Mouse (Mus musculus): ENCODE measurements around the gene Hist1h4a. TPM values are rescaled to one million over a fixed set of nuclear protein-coding genes. Genes with fewer than 3 reads are reported as not detected.
"Not testable (repeated sequence)": the region's sequence is repeated elsewhere in the genome, so short reads cannot be mapped to it uniquely, and the experiment has no call there.

Gene Hist1h4a
- polyA plus RNA-seq, 1 experiment from 2014 or later: 1.1 TPM

- H3K4me3 ChIP-seq (replicated peaks; ENCODE audit: low read depth, low read length): 0 out of 2 replicates have a peak overlapping the region, but pooled peaks have one; percentile 10
Measured at GRCm38 (mm10) chr13:23752742-23753172, 8.3 kb downstream of the Hist1h4a start.

DNA sequence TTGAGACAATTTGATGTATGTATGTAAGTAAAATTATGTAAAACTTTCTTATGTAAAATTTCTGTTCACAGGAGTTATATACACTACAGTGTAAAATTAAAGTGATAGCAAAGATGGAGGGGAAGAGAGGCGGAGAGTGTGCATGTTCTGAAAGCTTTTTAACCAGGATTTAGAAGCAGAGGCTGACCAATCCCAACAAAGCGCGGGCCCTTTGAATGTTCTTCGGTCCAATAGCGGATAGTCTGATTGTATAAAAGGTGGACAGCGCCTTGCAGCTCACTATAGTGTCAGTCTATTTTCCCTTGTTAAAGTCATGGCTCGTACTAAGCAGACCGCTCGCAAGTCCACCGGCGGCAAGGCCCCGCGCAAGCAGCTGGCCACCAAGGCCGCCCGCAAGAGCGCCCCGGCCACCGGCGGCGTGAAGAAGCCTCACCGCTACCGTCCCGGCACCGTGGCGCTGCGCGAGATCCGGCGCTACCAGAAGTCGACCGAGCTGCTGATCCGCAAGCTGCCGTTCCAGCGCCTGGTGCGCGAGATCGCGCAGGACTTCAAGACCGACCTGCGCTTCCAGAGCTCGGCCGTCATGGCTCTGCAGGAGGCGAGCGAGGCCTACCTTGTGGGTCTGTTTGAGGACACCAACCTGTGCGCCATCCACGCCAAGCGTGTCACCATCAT, 8.8 kb downstream of the Hist1h4a start, which contains the start of gene Hist1h3b:
Gene Hist1h3b, plus strand, starts transcription at position 201 of the 675 bp plus-strand sequence.
- not testable (repeated sequence) for H3K27me3 ChIP-seq (ENCODE audit: control insufficient read depth, insufficient read depth, low read length); H3K9me3 ChIP-seq (ENCODE audit: control insufficient read depth, low read length); H3K36me3 ChIP-seq (ENCODE audit: control insufficient read depth, insufficient read depth, low read length)
- peak; percentile 96 for DNase-seq
- peaks cover 10% of the 10 kb centered on the region for H3K4me1 ChIP-seq (ENCODE audit: control insufficient read depth, insufficient read depth, low read length)
- WGBS: 0% methylated on average over 16 of the region's 47 CpGs
- H3K27ac ChIP-seq (replicated peaks; ENCODE audit: low read depth, low read length): peak within 1 kb of the TSS; percentile 90
- peak; percentile 79 for ATAC-seq (ENCODE audit: low FRiP score, low TSS enrichment)
- H3K4me2 ChIP-seq (ENCODE audit: low read length): peak within 1 kb of the TSS; percentile 67
- H3K4me3 ChIP-seq (replicated peaks; ENCODE audit: low read depth, low read length): peak within 1 kb of the TSS; percentile 40
- H3K9ac ChIP-seq (replicated peaks; ENCODE audit: low read length): peak within 1 kb of the TSS; percentile 26; the same call in 1 of the 2 replicates

More at GRCm38 (mm10) chr13:23752742-23753172, 8.3 kb downstream of the Hist1h4a start:
- no peaks in the 10 kb centered on the region for H3K27me3 ChIP-seq (ENCODE audit: control insufficient read depth, insufficient read depth, low read length)
- H3K4me2 ChIP-seq (ENCODE audit: low read length): peak overlapping the region; percentile 46
- ATAC-seq (ENCODE audit: low FRiP score, low TSS enrichment): no peak
- no peaks in the 10 kb centered on the region for H3K9me3 ChIP-seq (ENCODE audit: control insufficient read depth, low read length)
- WGBS: under 1% methylated on average over 6 of the region's 6 CpGs
- no peak overlapping the region for H3K27ac ChIP-seq (replicated peaks; ENCODE audit: low read depth, low read length)
- no peak for DNase-seq
- peaks cover 12% of the 10 kb centered on the region for H3K4me1 ChIP-seq (ENCODE audit: control insufficient read depth, insufficient read depth, low read length)
- no peaks in the 10 kb centered on the region for H3K36me3 ChIP-seq (ENCODE audit: control insufficient read depth, insufficient read depth, low read length)
- H3K9ac ChIP-seq (replicated peaks; ENCODE audit: low read length): no peak overlapping the region; the same call in 1 of the 2 replicates

DNA sequence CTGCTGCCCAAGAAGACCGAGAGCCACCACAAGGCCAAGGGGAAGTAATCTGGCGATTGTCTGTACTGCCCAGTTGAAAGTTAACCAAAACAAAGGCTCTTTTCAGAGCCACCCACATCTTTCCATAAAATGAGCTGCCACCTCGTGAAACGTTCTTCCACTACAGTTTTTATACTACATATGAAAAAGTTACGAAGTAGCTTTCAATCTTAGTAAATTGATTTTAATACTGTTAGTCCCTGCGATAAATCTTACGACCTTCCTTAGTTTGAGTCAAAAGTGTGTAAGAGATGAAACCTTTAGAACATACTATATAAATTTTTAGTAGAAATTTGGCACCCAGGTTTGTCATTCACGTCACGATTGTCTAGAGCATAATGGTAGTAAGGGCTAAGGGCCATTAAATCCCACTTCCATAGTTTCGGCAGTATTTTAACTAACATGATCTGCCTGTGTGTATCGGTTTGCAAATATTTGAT, 9.5 kb downstream of the Hist1h4a start:
- H3K27me3 ChIP-seq (ENCODE audit: control insufficient read depth, insufficient read depth, low read length): no peaks in the 10 kb centered on the region
- no peak overlapping the region; the same call in 1 of the 2 replicates for H3K9ac ChIP-seq (replicated peaks; ENCODE audit: low read length)
- peaks cover 12% of the 10 kb centered on the region for H3K4me1 ChIP-seq (ENCODE audit: control insufficient read depth, insufficient read depth, low read length)
- peak overlapping the region; percentile 67 for H3K4me2 ChIP-seq (ENCODE audit: low read length)
- peak overlapping the region; percentile 40 for H3K4me3 ChIP-seq (replicated peaks; ENCODE audit: low read depth, low read length)
- DNase-seq: peak; percentile 34
- 0 out of 2 replicates have a peak, but pooled peaks have one; percentile 15 for ATAC-seq (ENCODE audit: low FRiP score, low TSS enrichment)
- no peaks in the 10 kb centered on the region for H3K36me3 ChIP-seq (ENCODE audit: control insufficient read depth, insufficient read depth, low read length)
- no peaks in the 10 kb centered on the region for H3K9me3 ChIP-seq (ENCODE audit: control insufficient read depth, low read length)
- peak overlapping the region; percentile 90 for H3K27ac ChIP-seq (replicated peaks; ENCODE audit: low read depth, low read length)
- 1% methylated on average over 11 of the region's 11 CpGs for WGBS

DNA sequence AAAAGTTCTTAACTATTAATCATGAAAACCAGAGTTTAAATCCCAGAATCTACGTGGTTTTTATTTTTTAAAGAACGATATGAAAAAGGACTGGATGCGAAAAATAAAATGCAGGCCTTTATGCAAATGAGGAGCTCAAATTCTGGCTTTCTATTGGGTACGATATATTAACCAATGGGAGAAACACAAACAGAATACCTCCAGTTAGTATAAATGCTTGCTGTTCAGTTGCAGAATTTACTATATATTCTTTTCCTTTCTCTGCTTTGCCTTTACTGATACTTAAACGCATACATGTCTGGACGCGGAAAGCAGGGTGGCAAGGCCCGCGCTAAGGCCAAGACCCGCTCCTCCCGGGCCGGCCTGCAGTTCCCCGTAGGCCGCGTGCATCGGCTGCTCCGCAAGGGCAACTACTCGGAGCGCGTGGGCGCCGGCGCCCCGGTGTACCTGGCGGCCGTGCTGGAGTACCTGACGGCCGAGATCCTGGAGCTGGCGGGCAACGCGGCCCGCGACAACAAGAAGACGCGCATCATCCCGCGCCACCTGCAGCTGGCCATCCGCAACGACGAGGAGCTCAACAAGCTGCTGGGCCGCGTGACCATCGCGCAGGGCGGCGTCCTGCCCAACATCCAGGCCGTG, 10.1 kb downstream of the Hist1h4a start, which contains the start of gene Hist1h2ab:
Gene Hist1h2ab, plus strand, starts transcription at position 288 of the 639 bp plus-strand sequence.
- Histone ChIP-seq H3K4me1 (ENCODE audit: control insufficient read depth, insufficient read depth, low read length) (peaks cover 12% of the 10 kb centered on the region), H3K4me2 (ENCODE audit: low read length) (peak within 1 kb of the TSS; percentile 67), H3K9ac (replicated peaks; ENCODE audit: low read length) (peak within 1 kb of the TSS; percentile 26; the same call in 1 of the 2 replicates), H3K27ac (replicated peaks; ENCODE audit: low read depth, low read length) (peak within 1 kb of the TSS; percentile 90), H3K4me3 (replicated peaks; ENCODE audit: low read depth, low read length) (peak within 1 kb of the TSS; percentile 40)
- DNase-seq: peak; percentile 84
- 1% methylated on average over 29 of the region's 47 CpGs for WGBS
- not testable (repeated sequence) for H3K36me3 ChIP-seq (ENCODE audit: control insufficient read depth, insufficient read depth, low read length); H3K27me3 ChIP-seq (ENCODE audit: control insufficient read depth, insufficient read depth, low read length); H3K9me3 ChIP-seq (ENCODE audit: control insufficient read depth, low read length)
- peak; percentile 68; the same call in 1 of the 2 replicates for ATAC-seq (ENCODE audit: low FRiP score, low TSS enrichment)

- H3K36me3 ChIP-seq (ENCODE audit: control insufficient read depth, insufficient read depth, low read length): no peaks in the 10 kb centered on the region
- WGBS: 92% methylated on average over 5 of the region's 5 CpGs
- H3K4me2 ChIP-seq (ENCODE audit: low read length): 0 out of 2 replicates have a peak overlapping the region, but pooled peaks have one; percentile 19
- H3K9ac ChIP-seq (replicated peaks; ENCODE audit: low read length): no peak overlapping the region
- H3K27me3 ChIP-seq (ENCODE audit: control insufficient read depth, insufficient read depth, low read length): no peaks in the 10 kb centered on the region
- no peak overlapping the region for H3K4me3 ChIP-seq (replicated peaks; ENCODE audit: low read depth, low read length)
- H3K9me3 ChIP-seq (ENCODE audit: control insufficient read depth, low read length): no peaks in the 10 kb centered on the region
- no peak for ATAC-seq (ENCODE audit: low FRiP score, low TSS enrichment)
- DNase-seq: no peak
- peaks cover 15% of the 10 kb centered on the region for H3K4me1 ChIP-seq (ENCODE audit: control insufficient read depth, insufficient read depth, low read length)
- no peak overlapping the region; the same call in 1 of the 2 replicates for H3K27ac ChIP-seq (replicated peaks; ENCODE audit: low read depth, low read length)
Measured at GRCm38 (mm10) chr13:23749563-23750121, 11.4 kb downstream of the Hist1h4a start.

DNA sequence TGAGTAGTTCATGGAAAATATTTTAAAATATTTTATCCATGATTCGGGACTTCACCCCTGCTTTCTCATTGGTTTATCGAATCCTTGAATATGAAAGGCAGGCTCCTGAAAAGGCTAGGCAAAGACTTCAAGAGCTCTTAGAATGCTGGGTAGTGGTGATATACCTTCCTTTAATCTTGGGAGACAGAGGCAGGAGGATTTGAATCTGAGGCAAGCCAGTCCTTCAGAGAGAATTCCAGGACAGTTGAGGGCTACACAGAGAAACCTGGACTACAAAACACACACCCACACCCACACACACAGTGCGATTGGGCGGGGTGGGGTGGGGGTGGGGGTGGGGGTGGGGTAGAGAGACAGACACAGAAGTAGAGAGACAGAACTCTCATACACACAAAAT, 13.1 kb downstream of the Hist1h4a start:
- Histone ChIP-seq H3K36me3 (ENCODE audit: control insufficient read depth, insufficient read depth, low read length) (no peaks in the 10 kb centered on the region), H3K27ac (replicated peaks; ENCODE audit: low read depth, low read length) (no peak overlapping the region), H3K4me3 (replicated peaks; ENCODE audit: low read depth, low read length) (no peak overlapping the region), H3K4me2 (ENCODE audit: low read length) (peak overlapping the region; percentile 69; the same call in 1 of the 2 replicates), H3K9ac (replicated peaks; ENCODE audit: low read length) (no peak overlapping the region), H3K27me3 (ENCODE audit: control insufficient read depth, insufficient read depth, low read length) (no peaks in the 10 kb centered on the region), H3K4me1 (ENCODE audit: control insufficient read depth, insufficient read depth, low read length) (peaks cover 15% of the 10 kb centered on the region), H3K9me3 (ENCODE audit: control insufficient read depth, low read length) (no peaks in the 10 kb centered on the region)
- ATAC-seq (ENCODE audit: low FRiP score, low TSS enrichment) (no peak), DNase-seq (no peak)
- WGBS: 6% methylated on average over 4 of the region's 4 CpGs

DNA sequence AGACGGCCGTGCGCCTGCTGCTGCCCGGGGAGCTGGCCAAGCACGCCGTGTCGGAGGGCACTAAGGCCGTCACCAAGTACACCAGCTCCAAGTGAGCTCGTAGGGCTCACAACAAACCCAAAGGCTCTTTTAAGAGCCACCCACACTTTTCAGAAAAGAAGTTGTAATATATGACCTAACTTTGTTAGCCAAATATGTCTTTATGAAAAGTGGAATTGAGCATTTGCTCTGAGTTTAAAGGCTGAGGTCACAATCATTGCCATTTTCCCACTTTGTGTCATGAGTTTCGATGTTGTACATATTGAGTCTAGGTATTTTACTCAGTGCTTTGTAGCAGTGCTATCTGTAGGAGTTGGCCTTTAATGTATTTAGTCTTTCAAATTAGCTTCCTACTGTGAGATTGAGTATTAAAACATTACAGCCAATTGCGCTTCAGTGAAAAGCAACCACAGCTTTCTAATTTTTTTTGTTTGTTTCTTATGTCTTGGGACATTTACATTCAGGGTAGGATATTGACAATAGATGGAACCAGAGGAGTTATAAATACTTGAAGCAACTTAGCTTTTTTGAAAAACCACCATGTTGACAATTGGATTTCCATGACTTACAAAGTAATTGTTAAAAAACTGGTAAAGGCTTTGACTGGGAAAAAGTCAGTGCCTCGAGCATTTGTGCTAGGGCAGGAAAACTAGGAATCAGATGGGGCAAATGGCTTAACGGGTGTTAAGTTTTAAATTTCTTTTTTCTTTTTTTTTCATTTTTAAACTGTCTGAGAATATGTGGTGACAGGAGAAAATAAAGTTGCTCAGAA, 13.7 kb downstream of the Hist1h4a start:
- WGBS: 2% methylated on average over 9 of the region's 13 CpGs
- peaks cover 15% of the 10 kb centered on the region for H3K4me1 ChIP-seq (ENCODE audit: control insufficient read depth, insufficient read depth, low read length)
- H3K36me3 ChIP-seq (ENCODE audit: control insufficient read depth, insufficient read depth, low read length): no peaks in the 10 kb centered on the region
- no peaks in the 10 kb centered on the region for H3K27me3 ChIP-seq (ENCODE audit: control insufficient read depth, insufficient read depth, low read length)
- DNase-seq: no peak
- peak overlapping the region; percentile 69 for H3K4me2 ChIP-seq (ENCODE audit: low read length)
- H3K9ac ChIP-seq (replicated peaks; ENCODE audit: low read length): peak overlapping the region; percentile 36
- no peaks in the 10 kb centered on the region for H3K9me3 ChIP-seq (ENCODE audit: control insufficient read depth, low read length)
- peak overlapping the region; percentile 31 for H3K4me3 ChIP-seq (replicated peaks; ENCODE audit: low read depth, low read length)
- peak overlapping the region; percentile 88 for H3K27ac ChIP-seq (replicated peaks; ENCODE audit: low read depth, low read length)
- no peak for ATAC-seq (ENCODE audit: low FRiP score, low TSS enrichment)
